Mouse (Mus musculus) NIH3T3 (cell line): ENCODE data around the gene Acnat1.
"Not testable (repeated sequence)": the region's sequence is repeated elsewhere in the genome, so short reads cannot be mapped to it uniquely, and the experiment has no call there.

ENCODE experiments used
- DNase-seq: peaks from one replicate; pipeline ENCODE4 v3.0.0-alpha.2; 2012; ENCODE audit warnings: low read depth

Acnat1 gene

DNA sequence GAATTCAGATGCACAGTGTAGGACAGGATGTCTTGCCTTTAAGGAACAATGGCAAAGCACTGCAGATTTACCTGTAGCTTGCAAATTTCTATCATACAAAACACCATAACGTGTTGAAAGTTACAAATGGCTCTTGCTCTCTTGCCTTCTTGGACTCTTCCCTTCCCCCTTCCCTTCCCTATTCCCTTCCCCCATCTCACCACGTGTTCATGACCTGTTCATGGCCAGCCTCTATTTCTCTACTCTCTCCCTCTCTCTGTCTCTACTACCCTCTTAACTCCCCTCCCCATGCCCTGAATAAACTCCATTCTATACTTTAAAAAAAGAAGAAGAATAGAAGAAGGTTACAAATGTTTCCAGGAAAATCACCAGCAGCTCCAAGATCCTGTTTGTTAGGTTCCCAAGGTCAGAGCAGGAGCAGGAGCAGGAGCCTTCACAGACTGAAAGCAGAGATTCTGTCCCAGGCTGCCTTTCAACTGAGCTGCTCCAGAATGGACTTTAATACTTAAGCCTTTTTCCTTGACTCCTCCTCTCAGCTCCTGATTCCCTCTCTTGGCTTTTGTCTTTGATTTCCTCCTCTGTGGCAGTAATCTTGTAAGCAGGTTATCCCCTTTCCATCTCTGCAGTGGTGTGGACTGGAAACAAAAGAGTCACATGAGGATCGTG, at the start of gene Acnat1:
Gene Acnat1, minus strand, starts transcription at position 478 of the 666 bp plus-strand sequence.
- no peak for DNase-seq

DNA sequence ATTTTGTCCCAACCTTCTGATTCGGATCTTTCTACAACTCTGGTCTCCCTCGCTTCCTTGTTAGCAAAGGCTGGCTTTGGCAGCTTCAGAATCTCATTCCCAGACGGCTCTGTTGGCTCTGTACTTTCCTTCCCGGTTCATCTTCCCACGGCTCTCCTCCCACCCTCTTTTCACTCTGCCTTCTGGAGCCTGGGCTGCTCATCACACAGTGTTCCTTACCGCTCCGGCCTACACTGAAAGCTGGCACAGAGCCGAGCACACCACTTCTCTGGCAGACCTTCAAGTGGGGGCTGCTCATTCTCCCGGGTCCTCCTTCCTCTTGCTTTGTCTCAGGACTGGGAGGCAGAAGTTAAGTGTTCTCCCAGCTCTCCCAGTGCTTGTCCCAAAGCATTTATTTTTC, 48.9 kb upstream of the Acnat1 start:
- DNase-seq = no peak

DNA sequence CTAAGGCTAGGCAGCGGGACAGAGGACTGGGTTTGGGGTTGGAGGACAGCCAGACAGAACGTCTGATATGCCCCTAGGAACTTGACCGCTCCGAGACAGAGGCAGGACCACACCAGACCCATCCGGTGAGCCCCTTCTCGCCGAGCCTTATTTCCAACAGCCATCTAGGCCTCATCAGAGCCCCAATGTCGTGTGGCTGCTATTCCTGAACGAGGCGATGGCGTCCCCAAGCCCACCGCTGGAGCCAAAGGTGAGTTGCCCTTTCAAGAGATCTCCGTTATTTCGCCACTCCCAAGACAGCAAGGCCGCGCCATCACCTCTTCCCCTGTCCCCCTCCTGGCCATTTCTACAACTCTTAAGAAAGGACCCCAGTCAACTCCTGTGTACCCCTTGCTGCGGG, 47.6 kb upstream of the Acnat1 start:
- DNase-seq = no peak

DNA sequence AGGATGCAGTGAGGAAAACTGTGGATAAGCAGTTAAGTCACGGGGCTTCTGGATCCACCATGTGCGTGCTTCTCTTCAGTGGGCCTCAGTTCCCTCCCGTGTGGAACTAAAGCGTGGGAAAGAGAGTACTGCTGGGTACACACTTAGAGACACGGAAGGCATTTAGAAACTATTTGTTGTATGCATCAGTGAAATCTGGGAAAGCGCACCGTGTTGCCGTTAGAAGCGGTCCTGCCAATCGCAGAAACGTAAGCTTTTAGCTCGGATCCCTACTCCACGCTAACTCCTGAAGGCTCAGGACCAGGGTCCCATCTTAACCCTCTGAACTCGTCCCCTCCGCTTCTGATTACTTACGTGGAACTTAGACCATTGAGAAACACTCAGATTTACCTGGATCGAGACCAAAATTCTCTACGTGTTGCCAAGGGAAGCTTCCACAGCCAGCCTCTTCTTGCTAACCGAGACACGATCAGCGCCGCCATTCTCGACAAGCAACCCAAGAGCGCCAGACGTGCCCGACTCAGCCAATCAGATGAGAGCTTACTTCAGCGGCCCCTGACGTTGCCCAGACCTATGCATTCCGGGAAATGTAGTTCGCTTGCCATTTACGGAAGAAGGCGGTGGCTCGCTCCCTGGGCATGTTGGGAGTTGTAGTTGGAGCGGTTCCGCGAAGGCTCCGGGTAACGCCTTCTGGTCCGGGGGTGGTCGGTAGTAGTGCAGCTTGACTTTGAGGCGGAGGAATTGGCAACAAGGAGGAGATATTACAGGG, 47.0 kb upstream of the Acnat1 start, which contains the start of the genes Mrpl50 and Zfp189:
Gene Mrpl50, minus strand, starts transcription at position 522 of the 769 bp plus-strand sequence.
Gene Zfp189, plus strand, starts transcription at position 605 of the 769 bp plus-strand sequence.
- DNase-seq = peak; percentile 95

DNA sequence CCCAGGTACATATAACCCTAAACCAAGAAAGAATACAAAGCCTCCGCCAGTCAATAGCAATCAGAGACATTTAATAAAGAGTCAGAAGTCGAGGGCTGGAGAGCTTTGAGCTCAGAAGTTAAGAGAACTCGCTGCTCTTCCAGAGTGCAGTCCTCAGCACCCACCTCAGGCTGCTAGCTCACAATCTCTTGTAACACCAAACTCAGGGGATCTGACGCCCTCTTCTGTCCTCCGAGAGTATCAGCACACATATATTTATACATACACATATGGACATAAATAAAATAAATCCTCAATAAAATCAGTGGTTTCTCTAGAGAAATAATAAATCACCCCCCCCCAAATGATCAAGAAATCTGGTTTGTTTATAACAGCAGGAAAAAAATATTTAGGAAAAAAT, 45.8 kb upstream of the Acnat1 start:
- DNase-seq = peak; percentile 30

DNA sequence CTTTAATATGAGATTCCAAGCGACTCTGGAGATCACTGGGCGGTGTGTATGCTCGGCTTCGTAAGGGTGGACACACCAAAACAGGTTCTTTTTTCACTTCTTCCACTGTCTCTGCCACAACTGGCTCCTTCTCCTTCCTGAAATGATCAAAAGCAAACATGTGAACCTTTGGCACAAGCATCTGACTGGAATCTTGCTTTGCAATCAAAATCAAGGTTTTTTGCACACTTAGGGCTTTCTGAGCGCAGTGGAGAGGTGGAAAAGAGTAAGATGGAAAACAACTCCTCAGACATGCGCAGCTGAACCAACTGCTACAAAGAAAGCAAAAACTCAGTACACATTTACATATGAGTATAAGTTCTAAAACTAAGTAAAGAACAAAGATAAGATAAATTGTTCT, 40.7 kb upstream of the Acnat1 start:
- no peak for DNase-seq

DNA sequence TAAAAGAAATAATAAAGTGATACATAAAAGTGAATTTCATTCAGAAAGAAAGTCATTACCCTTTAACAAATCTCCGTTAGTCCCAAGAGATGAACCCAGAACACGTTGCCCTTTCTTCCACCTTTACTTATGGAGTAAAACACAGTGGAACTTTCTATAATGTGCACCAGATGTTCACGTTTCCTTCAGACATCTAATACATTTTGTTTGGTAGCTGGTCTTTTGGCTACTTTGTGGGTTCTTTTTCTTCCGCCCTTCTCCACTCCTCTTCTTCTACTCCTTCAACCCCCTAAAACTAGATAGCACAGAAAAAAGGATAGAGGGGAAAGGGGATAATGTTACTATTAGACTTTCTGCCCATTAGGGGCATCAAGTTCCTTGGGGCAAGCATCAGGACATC, 38.9 kb upstream of the Acnat1 start:
- no peak for DNase-seq

DNA sequence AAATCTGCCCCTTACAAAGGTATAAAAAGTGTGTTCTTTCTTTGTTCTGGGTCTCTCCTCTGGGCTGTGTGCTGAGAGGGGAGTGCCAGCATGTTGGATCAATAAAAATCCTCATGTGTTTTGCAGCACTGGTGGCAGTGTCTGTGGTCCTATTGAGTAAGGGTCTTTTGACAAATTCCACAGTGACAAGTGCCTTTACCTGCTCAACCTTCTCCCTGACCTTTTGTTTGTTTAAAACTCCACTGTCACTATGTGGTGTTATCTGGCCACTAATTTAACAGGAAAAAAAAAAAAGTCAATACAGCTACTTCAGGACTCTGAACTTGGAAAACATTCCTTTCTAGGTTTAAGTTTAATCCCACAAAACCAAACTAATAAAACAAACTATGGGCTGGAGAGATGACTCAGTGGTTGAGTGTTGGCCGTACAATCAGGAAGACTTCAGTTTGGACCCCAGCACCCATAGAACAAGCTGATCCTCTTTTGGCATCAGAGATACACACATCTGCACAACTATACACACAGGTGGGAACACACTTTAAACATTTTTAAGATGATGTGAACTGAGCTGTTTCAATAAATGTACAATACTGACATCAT, 36.6 kb upstream of the Acnat1 start:
- not testable (repeated sequence) for DNase-seq

DNA sequence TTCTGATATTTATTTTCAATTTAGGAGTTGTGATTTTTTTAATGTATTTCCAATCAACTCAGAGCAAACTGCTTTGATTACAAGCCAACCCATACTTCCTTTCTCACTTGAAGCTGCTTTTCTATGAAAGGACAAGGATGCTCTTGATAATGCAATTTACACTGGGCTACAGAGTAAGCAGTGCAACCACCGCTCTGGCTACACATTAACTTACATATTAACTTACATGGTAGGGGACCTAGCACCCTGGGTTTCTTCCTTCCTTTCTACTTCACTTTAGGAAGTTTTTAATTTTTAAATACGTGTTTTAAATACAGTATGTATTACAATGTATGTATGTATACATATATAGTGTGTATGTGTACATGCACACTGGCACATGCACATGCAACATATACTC, 35.5 kb upstream of the Acnat1 start:
- DNase-seq = no peak

DNA sequence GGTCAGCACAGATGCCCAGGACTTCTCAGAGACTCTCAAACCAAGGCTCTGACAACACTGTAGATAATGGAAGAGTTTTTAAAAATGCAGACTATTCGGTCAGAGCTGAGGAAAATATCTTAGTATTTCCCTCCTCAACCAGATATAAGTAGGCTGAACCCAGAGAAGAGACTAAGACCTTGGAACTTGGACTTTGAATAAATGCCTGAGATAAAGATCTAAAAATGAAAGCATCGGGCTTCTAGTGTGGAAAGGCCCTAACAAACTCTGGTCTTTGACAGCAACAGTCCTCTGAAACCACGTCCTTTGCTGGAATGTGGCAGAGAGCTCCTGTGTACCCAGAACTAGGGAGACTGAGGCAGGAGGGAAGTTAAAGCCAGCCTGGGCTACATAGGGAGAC, 32.7 kb upstream of the Acnat1 start, which contains the start of gene Baat:
Gene Baat, minus strand, starts transcription at position 172 of the 400 bp plus-strand sequence.
- no peak for DNase-seq

DNA sequence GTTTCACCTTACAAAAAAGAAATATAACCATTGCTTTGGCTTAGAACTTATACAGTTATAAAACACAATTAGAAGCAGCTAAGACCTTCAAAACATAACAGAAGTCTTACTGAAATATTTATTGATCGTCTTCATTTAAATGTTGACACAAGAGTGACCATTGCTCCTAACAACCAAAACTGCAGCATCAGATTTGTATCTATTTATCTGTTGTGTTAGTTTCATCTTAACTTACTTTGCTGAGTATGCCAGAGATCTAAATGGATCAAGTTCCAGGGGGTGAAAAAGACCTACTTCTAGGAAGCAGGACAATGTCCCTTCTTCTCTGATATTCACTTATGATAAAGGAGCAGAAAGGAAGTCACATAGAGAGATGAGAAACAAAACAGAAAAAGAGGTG, 29.9 kb upstream of the Acnat1 start:
- no peak for DNase-seq

DNA sequence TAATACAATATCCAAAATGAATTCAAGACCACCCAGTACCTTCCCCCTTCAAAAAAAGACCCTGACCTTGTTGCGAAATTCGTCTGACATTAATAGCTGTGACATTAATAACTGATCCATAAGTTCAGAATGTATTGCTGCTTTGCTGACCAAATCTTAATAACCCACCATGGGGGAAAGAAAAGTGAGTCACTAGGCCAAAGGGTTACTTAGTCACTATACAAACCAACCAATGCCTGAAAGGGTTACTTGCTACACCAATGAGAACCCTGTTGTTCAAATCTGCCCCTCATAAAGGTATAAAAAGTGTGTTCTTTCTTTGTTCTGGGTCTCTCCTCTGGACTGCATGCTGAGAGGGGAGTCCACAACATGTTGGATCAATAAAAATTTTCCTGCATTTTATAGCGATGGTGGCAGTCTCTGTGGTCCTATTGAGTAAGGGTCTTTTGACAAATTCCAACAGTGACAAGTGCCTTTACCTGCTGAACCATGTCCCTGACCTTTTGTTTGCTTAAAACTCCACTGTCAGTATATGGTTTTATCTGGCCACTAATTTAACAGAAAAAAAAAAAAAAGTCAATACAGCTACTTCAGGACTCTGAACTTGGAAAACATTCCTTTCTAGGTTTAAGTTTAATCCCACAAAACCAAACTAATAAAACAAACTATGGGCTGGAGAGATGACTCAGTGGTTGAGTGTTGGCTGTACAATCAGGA, 12.4 kb upstream of the Acnat1 start:
- not testable (repeated sequence) for DNase-seq

DNA sequence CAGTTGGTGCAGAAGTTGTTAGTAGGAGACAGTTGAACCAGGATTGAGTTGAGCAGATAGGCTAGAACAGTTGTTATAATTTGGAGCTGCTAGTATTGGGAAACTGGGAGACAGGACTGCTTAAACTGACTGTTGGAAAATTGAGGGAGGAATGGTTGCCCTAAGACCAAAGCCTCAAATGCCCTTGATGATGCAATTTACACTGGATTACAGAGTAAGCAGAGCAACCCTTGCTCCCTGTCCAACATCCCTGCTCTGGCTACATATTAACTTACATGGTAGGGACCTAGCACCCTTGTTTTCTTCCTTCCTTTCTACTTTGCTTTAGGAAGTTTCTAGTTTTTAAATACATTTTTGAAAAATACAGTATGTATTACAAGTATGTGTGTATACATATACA, 11.7 kb upstream of the Acnat1 start:
- DNase-seq = no peak

DNA sequence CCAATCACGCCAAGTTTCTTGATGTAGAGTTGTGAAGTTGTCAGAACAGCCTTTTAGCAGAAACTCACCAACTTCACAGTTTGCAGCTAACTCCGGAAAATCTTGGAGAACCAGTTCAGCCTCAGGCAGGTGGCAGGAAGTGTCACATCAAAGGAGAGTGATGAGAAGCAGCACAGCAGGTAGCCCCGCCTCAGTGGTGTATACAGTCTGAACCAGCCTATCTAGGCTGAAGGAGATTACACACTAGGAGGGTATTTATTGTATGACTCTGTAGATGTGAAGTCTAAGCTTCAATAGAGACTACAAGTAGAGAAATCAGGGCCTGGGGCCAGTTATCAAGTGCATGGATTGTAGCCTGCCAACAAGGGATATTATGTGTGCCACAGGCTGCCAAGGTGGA, 7.2 kb upstream of the Acnat1 start:
- no peak for DNase-seq

DNA sequence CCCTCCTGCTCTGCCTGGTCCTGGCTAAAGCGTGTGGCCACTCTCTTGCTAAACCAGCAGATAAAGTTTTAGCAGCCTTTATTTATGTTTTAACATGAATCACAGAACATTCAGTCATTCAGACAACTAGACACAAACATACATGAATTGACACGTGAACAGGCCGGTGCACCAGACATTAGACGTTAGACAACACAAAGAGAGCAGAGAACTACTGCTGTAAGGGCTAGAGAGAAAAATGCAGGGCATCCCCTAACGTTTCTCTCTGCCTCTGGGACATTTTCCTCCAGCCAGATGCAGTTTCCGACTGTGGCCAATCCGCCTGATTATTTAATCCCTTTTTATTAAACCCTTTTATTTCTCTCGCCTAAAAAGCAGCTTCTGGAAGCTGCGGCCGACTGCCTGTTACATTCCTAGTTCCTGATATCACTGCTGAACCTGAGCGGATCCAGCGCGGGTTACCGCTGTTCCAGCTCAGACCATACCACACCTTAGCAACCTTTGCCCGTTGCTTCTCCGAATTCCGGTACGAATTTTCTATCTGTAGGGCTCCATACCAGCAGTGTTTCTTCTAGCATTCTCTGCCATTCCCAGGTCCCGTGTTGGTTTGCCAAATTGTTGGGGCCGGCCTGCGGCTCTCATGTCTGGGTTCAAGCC, 6.5 kb upstream of the Acnat1 start:
- no peak for DNase-seq

DNA sequence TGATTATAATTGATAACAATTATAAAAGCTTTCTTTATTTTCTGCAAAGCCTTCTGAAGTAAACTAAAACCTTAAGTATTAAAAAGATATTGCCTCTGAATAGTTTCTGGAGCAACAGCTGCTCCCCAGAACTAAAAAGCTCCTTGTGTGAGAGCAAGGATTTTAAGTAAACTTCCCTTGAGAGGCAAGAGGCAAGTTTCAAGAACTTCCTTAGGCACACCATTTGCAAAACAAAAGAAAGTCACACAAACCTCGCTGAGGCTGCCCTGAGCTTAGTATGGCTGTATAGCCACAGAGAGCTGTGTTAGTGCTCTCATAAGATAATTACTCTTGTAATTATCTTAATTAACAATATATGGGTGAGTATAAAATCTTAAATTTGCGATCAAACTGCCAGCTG, 5.3 kb upstream of the Acnat1 start:
- not testable (repeated sequence) for DNase-seq

DNA sequence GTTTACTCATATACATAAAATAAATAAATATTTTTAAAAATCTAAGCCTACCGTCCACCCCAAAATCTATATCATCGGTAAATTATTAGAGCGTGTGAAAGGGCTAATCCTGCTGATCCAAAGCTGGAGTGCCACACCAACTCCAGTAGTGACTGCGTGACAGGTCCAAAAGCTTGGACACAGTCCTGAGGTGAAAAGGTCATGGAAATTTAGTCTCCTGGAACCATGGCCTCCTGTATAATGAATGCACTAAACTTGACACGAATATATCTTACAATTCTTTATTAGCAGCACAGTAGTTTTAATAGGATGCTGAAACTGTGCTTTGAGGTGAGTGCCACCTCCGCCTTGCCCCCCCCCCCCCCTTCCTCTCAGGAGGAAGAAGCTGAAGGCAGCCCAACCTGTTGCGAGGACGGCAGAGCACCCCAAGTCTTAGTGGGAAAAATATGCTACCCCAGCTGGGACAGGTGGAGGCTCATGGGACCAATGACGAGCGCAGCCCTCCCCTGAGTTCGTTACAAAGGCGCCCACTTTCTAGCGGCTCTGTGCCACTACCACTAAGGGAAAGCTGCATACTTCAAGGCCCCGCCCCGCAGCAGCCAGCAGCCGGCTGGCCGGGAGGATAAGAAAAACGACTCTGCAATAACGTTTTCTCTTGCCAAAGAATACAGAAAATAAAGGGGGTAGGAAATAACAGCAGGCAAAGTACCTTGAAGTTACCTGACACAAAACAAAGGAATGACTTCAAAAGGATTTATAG, 4.6 kb upstream of the Acnat1 start:
- DNase-seq = no peak

DNA sequence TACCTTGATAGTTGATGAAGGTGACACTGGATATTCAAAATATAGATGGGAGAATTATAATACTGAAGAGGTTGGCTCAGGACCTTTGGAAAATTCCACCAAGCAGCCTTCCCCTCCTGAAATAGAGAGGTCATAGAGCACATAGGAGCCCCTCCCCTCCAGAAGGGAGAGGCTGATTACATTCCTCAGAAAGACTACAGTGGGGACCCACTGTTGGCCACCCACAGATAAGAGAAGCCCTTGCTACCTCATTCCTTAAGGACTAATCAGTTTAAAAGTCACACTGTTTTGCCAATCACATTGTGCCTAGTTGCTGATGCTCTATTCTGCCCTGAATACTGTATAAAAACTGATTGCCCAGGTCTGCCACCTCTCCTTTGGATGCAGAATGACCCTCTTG, 871 bp upstream of the Acnat1 start:
- DNase-seq = no peak

DNA sequence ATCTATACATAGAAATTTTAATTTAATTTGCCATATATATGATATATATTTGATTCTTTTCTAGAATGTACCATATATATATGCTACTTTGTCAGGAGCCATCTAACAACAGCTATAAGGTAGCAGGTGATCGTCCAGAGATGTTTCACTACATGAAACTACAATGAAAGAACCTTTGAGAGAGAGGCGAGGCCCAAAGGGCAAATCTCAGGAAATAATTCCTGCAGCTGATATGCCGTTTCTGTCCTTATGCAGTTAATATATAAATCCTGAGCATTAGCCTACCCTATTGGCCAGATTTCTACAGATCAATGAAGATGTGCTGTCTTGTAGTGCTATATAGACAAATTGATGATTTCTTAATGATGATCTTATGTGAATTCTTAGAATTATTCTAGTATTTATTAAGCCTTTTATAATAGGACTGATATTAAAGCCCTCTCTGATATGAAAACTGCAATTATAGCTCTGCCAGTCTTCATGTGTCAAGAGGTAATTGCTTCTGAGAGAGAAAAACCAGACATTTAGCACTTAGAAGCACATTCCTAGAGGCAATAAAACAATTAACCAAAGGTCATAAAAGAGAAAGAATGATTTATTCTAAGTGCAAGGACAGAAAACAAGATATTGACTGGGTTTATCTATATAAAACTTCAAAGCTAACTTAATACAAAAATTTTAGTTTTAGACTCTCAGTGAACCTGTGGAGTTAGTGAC, 4.1 kb downstream of the Acnat1 start:
- no peak for DNase-seq

DNA sequence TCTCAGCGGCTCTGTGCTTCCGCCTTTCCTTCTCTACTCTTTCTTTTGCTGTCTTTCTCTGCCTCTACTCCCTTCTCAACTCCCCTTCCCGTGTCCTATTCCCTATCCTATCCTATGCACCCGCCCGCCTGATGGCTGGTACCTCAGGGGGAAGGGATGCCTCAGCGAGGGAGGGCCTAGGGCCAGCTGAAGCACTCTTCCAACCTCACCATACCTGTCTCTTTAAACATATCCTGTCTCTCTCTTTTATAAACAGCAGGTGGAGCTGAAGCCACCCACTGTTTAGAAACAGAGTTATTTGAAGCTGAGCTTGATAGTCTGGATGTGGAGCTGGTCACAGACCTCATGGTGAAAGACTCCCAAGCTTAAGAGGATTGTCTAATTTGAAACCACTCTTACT, 6.4 kb downstream of the Acnat1 start:
- DNase-seq = no peak
